Mouse (Mus musculus): ENCODE data around the gene 6430548M08Rik.

6430548M08Rik gene

DNA sequence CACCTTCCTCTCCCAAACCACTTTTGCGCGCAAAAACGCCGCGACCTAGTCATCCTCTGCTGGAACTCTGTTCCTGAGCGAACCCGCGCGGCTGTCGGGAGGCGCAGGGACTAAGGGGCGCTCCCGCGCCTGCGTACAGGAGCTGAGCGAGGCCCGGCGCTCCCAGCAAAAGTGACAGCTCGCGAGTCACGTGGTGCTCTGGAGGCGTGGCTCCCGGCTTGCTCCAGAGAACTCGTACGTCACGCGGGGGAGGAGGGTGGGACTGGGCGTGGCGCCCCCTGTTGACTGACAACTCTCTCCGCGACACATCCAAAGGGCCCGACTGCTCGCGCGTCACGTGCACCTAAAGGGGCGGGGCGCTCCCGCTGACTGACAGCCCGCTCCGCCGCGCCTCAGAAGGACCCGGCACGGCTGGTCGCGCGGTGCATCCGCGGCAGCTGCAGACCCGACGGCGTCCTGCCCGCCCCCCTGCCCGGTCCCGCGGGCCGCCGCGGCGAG lies at the start of gene 6430548M08Rik:
6430548M08Rik (plus strand) TSS at position 395 of the 498 bp plus-strand sequence.
- peak; percentile 99 for DNase-seq (ENCODE audit: low read depth, low spot score)

DNA sequence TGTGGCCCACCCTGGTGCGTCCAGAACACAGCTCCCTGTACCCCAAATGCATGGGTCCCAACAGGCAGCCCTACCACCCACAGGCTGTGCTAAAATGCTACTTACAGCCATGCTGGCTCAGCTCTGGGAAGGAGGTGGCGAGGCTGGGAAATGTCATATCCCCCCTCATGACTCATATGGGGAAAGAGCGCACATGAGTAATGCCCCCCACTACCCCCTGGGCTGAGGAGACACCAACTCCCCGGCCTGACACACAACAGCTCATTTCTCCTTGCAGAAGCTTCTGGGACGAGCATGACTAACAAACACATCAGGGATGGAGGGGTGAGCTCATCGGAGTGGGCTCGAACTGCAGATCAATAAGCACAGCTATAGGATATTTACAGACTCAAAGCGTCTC lies 48.3 kb upstream of the 6430548M08Rik start:
- no peak for DNase-seq (ENCODE audit: low read depth, low spot score)

DNA sequence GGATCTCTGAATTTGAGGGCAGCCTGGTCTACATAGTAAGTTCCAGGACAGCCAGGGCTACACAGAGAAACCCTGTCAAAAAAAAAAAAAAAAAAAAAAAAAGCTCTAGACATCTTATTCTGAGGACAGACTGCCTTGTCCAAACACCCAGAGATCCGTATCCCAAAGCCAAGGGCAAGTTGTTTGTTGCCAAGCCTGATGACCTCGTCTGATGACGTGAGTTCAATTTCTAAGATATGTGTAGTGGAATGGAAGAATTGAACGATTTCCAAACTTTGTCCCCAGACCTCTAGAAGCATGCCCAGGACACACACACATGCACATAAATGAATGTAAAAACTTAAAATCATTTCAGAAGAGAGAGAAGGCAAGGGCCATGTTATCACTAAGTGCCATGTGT lies 47.7 kb upstream of the 6430548M08Rik start:
- peak; percentile 45 for DNase-seq (ENCODE audit: low read depth, low spot score)

DNA sequence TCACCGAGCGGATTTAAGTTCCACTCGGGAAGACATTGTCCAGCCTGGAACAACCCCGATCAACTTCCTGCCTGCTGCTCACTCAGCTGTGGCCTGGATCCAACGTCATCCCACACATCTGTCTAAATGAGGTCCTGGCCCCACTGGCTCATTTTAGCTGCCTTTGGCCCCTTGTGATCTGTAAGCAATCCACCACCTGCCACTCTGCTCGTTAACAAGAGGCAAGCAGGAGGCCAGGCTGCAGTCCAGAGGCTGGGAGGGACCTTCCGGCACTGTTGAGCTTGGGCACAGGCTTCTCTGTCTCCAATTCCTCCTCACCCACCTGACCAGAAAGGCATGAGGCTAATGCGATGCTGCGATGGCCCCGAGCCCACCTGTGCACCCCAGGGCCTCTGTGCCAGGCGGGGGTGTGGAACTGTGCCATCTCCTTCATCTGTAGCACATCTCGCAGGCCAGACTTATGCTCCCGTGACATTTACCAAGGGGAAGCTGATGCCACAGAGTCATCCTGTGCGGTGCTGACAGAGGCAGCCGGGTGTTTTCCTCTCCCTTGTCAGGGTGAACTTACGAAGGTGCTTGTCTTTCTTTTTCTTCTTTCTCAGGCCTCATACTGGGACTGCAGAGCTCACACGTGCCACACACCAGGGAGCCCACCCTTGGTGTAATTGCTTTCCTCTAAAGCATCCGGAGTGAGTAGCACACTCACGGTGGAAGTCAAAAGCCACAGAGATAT lies 45.9 kb upstream of the 6430548M08Rik start:
- DNase-seq (ENCODE audit: low read depth, low spot score) = no peak

DNA sequence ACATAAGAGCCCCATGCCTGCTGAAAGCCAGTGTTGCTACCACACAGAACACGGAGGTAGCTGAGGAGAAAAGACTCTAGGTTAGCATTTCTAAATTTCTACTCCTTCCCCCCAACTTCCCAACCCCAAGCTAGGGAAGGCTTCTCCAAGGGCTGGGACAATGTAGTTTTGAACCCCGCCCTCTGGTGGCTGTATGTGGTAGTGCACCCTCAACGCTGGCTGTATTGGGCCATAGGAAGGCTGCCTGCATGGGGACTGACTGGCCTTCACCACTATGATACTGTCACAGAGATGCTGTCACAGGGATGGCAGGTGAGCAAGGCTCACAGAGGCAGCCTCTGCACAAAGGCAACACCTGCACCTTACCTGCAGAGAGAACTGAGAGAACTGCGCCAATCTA lies 42.3 kb upstream of the 6430548M08Rik start:
- peak; percentile 91 for DNase-seq (ENCODE audit: low read depth, low spot score)

DNA sequence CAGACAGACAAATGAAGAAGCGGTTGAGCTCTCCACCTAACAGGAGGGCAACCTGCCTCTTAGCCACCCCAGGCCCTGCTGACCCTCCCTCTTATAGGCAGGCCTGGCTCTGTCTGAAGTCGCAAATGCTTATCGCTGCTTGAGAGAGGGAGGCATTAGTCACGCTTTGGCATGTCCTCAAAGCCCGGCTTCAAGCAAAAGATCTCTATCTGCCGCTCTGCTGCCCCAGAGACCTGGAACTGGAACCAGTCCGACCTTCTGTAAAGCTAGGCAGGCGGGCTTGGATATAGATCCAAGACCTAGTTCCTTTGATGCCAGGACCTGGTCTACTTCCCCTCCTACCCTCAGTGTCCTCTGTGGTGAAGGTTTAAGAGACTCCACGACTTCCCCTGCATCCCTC lies 41.7 kb upstream of the 6430548M08Rik start:
- DNase-seq (ENCODE audit: low read depth, low spot score) = peak; percentile 69

- no peak for DNase-seq (ENCODE audit: low read depth, low spot score)
Observed at GRCm38 (mm10) chr8:120072827-120073226, 41.1 kb upstream of the 6430548M08Rik start.

- no peak for DNase-seq (ENCODE audit: low read depth, low spot score)
Observed at GRCm38 (mm10) chr8:120074516-120074915, 39.4 kb upstream of the 6430548M08Rik start.

DNA sequence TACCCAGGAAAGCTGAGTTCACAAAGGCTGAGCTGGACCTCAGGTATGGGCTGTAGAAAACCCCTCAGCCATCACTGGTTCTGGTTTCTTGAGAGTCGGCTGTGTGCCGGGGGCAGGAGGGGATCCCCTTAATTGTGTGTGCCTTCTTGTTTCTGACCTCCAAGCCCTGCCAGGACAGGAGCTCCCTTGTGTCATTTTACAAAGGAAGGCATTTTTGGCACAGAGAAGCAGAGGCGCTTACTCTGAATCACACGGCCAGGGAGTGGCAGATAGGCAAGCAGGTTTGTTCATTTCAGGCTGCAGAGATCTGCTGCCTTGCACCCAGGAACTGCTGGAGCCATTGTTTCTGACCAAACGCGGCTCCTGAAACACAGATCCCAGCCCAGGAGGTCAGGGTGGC lies 38.6 kb upstream of the 6430548M08Rik start:
- peak; percentile 63 for DNase-seq (ENCODE audit: low read depth, low spot score)

GRCm38 (mm10) chr8:120078080-120078479 lies 35.9 kb upstream of the 6430548M08Rik start:
- peak; percentile 84 for DNase-seq (ENCODE audit: low read depth, low spot score)

DNA sequence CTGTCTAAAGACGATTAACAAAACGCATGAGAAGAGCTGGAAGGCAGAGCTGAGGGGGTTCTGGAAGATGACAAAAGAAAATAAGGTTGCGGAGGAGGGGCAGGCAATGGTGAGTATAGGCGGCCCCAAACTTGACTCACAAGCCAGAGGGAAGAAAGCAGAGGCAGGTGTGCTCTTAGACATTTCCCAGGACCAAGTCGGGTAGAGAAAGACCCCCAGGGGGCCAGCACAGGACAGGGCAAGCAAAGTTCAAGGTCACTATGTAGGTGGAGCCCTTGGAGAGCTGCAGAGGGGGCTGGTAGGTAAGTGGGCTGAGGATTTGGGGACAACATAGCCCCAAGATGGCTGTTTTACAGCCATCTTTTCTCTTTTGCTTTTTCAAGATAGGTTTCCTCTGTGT lies 34.6 kb upstream of the 6430548M08Rik start:
- no peak for DNase-seq (ENCODE audit: low read depth, low spot score)

DNA sequence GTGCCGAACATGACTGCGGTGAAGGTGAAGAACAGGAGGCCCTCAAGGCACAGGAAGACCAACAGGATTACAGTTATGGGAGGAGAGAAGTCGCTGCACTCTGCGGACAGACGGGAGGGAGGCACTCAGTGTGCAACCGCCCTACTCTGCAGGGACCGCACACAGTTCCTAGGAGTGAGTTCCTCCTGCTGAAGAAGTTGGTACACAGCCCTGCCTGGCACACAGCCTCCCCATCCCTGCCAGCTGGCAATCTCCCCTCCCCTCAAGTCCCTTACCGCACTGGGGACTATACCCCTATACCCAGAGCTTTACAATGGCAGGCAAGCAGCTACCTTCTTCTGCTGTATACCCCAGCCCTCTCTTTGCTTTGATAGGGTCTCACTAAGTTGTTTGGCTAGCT lies 30.7 kb upstream of the 6430548M08Rik start:
- DNase-seq (ENCODE audit: low read depth, low spot score) = no peak

DNA sequence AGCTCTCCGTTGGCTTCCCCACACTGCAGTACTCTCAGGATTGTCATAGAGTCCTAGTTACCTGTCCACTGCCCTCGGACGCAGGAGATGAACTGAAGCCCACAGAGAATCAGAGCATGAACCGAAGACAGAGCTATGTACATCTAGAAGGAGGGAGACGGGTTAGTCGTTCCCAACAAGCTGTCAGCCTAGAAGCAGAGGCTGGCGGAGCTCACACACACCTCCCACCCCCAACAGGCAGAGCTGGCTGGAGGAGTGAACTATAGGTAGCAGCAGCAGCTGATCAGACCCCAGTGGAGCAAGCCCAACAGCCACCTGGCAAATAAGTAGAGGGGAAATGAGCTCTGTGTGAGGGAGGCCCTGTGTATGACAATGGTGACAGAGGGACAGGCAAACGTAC lies 29.2 kb upstream of the 6430548M08Rik start:
- no peak for DNase-seq (ENCODE audit: low read depth, low spot score)

DNA sequence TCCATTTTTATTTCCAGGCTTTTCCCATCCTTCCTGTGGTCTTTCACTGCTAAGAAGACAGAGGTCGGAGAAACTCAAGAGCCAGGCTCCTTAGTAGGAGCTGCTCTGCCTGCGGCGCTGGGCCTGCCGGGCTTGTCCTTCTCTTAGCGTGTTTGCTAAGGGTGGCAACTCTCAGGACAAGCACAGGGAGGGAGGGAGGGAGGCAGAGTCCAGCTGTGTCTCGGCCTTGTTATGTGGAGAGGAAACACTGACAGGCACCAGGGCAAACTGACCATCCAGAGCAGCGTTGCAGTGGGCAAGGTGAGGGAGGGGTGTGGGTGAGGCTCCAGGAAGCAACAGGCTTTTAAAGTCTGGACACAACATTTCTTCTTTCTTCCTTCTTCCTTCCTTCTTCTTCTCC lies 24.4 kb upstream of the 6430548M08Rik start:
- no peak for DNase-seq (ENCODE audit: low read depth, low spot score)

DNA sequence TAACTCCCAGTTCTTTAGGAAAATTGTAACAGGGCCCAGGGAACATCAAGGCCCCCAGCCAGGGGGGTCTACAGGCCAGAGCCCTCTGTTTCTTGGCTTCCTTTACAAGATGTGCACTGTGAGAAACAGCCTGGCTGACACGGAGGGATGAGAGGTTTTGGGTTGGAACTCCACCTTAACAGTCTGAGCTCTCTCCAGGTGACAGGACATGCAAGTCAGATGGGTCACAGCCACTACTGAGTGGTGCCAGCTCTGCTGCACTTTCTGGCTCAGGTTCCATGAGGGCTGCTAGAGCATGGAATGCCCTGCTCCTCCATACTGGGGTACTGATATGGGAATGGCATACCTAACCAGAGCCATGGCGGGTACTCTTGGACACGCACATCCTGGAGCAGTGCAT lies 22.9 kb upstream of the 6430548M08Rik start:
- no peak for DNase-seq (ENCODE audit: low read depth, low spot score)

GRCm38 (mm10) chr8:120093103-120093502 lies 20.8 kb upstream of the 6430548M08Rik start:
- DNase-seq (ENCODE audit: low read depth, low spot score) = no peak

DNA sequence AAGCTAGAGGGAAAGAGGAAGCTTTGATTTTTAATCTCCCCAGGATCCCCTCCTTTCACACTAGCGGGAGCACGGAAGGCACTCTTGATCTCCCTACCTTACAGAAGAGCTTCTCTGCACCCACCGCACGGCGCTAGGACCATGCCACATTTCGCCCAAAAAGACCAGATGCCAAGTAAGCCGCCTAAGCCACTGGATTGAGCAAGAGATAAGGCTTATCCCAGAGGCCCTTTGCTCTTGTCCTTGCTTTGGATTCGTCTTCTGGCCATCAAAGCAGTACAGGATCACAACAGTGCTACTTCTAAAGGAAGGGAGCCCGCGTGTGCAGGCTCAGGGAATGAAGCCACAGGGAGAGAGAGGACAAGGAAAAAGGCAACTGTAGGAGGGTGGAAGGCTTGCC lies 19.2 kb upstream of the 6430548M08Rik start:
- DNase-seq (ENCODE audit: low read depth, low spot score) = no peak

- peak; percentile 76 for DNase-seq (ENCODE audit: low read depth, low spot score)
Observed at GRCm38 (mm10) chr8:120096486-120096885, 17.5 kb upstream of the 6430548M08Rik start.

DNA sequence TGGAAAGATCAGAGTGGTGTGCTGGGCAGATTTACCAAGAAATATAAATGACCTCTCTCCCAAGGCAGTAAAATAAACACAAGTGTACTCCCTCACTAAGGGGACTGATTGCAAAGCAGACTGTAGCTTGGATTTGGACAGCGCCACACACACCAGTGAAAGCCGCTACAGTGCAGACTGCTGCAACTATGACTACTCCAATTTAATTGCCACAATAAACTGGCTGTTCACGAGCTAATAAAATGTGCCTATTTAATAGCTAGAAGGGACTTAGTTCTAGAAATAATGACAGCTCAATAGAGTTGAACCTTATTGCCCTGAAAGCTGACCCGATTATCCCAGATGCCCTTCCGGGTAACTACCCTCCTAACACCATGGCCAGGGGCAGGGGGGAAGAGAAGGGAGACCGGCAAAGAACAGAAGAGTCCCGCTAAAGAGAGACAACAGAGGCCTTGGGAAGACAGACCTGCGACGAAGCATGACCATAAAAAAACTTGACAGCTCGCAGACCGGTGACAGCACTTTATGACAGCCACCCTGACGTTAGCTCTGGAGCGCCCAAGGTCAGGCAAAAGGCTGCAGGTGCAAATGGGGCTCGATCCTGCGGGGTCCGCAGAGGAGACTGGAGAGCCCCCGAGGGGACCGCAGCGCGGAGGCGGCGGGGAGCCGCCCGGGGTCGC lies 13.4 kb upstream of the 6430548M08Rik start:
- peak; percentile 31 for DNase-seq (ENCODE audit: low read depth, low spot score)

DNA sequence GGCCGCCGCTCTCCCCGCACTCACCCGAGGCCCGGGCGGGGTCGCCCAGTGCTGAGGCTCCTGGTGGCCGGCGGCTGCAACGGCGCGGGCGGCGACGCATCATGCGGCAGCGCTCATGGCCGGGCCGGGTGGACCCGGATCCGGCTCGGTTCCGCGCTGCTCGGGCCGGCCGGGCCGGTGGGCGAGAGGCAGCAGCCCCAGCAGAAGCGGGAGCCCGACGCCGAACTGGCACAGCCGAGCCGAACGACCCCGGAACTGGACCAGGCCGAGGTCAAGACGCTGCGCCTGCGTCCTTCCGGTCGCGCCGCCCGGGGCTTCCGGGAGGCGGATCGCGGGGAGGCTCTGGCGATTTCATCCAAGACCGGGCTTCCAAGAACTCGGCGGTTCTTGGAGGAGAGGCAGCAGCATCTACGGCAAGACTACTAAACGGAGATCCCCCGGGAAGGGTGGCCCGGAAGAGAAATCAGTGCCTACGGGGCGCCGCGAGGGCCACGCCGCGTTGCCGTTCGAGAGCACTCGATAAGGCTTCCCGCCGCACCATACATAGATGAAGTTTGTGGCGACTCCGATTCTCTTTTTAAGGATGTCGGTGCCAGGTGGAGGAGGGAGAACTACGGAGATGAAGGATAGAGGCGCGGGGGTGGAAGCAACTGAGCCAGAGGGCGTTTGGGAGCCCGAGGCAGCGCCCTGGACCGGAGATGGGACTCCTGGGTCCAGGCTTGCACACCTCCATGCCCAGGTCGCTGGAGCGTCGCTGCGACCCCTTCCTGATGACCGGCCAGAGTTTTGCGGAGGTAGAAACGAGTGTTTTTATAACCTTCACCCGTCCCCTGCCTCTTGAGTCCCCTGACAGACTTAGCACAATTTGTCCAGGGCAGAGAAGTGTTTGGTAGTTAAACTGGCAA lies 12.6 kb upstream of the 6430548M08Rik start, which contains the start of gene Zdhhc7:
Zdhhc7 (minus strand) TSS at position 415 of the 905 bp plus-strand sequence.
- DNase-seq (ENCODE audit: low read depth, low spot score) = peak; percentile 69

DNA sequence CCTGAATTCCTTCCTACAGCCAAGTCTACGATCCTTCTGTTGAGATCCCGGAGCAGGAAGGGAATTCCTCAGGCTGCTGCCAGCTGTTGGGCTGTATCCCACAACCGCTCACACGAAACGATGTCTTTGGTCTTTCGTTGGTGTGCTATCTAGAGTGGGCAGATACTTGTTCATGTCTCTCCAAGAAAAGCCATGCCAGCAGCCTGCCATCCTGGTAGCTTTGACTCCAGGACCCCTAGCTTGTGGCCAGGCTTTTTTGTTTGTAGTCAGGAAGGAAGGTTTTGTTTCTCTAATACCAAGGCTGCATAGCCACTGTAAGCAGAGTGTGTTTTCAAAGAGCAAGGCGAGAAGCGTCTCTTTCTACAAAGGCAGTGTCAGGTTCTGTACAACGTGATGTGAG lies 10.0 kb upstream of the 6430548M08Rik start:
- DNase-seq (ENCODE audit: low read depth, low spot score) = no peak

DNA sequence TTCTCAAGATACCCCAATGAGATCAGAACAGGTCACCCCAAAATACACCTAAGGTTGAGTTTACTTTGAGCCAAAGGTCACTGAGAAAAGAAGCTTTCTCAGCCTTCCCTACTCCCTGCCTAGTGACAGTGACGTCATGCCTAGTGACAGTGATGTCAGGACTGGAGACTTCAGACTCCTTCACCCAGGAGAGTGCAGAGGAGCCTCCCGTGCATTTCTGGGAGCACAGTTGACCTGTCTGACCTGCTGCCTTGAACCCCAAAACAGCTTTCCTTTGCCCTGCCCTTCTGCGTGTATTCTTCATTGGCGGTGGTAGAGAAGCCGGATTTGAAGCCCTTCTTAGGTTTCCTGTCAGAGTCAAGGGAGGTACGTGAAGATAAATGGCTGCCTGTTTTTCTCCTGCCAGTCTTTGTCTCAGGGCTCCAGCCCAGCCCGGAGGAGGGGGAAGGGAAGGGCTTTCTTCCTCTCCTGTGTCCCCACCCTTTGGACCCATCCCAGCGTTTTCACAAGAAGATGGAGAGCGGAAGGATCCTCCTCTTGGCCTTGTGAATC lies 9.2 kb upstream of the 6430548M08Rik start:
- no peak for DNase-seq (ENCODE audit: low read depth, low spot score)
